Mouse (Mus musculus) macrophage (primary cell): ENCODE measurements around the gene Map2k4. TPM values are rescaled to one million over a fixed set of nuclear protein-coding genes. Genes with fewer than 3 reads are reported as not detected.

Experiments
- H3K27ac ChIP-seq: fragments of 350-480 bp; formaldehyde crosslinking; 2 replicates; pipeline ENCODE4 v1.9.0; 2021
- H3K36me3 ChIP-seq: fragments of 350-480 bp; formaldehyde crosslinking; 2 replicates; pipeline ENCODE4 v1.9.0; 2021; ENCODE audit errors: inconsistent target
- H3K4me3 ChIP-seq: fragments of 350-480 bp; formaldehyde crosslinking; 2 replicates; pipeline ENCODE4 v1.9.0; 2021; ENCODE audit errors: inconsistent target
- H3K79me2 ChIP-seq: fragments of 350-480 bp; formaldehyde crosslinking; 2 replicates; pipeline ENCODE4 v1.9.0; 2021; ENCODE audit errors: inconsistent target
- WGBS: methylation state at CpG from one replicate; pipeline ENCODE4 v1.1.7; 2026; ENCODE audit warnings: inconsistent platforms; ENCODE audit not compliant: missing documents; 5-methylcytosine and 5-hydroxymethylcytosine counted together
- polyA plus RNA-seq: library from polyadenylated mRNA; stranded (reverse); fragments of 250-400 nt; gene quantifications from 3 replicates; pipeline ENCODE4 v1.2.4, GENCODE M21; 2018; ENCODE audit warnings: inconsistent platforms

Map2k4 gene
- polyA plus RNA-seq, 1 experiment from 2014 or later, result 36.5 TPM

DNA sequence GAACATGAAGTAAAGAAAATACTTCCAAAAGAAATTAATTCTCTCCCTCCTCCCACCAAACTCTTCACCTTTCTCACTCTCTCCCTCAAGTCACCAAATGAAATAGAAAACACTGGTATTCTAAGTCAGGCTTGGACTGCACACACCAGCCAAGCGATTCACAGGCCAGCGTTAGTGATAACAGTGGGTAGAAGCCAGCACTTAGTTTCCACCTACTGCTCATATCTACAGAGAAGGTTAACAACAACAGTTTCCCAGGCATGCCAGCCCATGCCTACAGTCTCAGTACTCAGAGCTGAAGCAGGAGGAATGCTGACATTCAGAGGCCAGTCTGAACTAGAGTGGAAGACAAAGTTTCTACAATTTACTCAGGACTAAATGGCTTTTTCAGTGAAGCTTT lies 34.5 kb downstream of the Map2k4 start:
- Histone ChIP-seq H3K27ac (no peak overlapping the region), H3K4me3 (no peak overlapping the region), H3K36me3 (0 out of 2 replicates have a peak, but pooled peaks cover 7% of the 10 kb centered on the region), H3K79me2 (peaks cover 24% of the 10 kb centered on the region; the same call in 1 of the 2 replicates)
- 96% methylated on average over 2 of the region's 2 CpGs for WGBS

DNA sequence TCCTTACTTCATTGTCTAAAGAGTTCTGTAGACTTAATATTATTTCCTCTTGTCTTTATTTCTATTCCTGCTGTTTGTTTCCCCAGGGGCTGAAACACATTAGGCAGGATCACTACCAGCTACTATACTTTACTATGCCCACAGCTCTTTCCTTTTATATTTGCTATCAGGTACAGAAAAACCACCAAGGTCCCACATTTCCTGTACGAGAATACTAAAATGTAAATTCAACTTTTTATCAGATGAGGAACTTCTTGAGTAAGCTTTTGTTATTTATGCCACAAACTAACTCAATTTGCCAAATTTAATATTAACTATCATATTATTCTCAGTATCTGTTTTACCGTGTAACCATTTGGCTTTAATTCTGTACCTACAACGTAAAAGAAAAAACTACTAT lies 37.6 kb downstream of the Map2k4 start:
- Histone ChIP-seq H3K79me2 (no peaks in the 10 kb centered on the region; the same call in 1 of the 2 replicates), H3K36me3 (0 out of 2 replicates have a peak, but pooled peaks cover 7% of the 10 kb centered on the region), H3K27ac (no peak overlapping the region), H3K4me3 (no peak overlapping the region)
- 66% methylated on average over 3 of the region's 3 CpGs for WGBS

DNA sequence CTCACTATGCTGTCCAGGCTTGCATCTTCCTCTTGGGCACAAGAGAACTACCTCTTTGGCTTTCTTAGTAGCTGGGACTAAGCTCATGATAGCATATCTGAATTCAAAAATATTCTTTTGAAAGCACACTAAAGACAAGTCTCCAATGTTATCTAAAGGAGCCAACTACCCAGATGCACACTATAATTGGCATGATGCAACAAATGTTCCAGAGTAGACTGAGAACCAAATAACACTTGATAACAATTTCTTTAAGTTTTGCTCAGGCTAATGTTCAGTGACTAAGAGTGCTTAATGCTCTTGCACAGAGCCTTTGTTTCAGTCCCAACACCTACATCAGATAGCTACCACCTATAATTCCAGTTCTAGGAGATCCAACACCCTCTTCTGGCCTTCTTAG lies 40.7 kb downstream of the Map2k4 start:
- no peak overlapping the region for H3K4me3 ChIP-seq
- no peak overlapping the region for H3K27ac ChIP-seq
- H3K79me2 ChIP-seq, result no peaks in the 10 kb centered on the region; the same call in 1 of the 2 replicates
- no peaks in the 10 kb centered on the region for H3K36me3 ChIP-seq

DNA sequence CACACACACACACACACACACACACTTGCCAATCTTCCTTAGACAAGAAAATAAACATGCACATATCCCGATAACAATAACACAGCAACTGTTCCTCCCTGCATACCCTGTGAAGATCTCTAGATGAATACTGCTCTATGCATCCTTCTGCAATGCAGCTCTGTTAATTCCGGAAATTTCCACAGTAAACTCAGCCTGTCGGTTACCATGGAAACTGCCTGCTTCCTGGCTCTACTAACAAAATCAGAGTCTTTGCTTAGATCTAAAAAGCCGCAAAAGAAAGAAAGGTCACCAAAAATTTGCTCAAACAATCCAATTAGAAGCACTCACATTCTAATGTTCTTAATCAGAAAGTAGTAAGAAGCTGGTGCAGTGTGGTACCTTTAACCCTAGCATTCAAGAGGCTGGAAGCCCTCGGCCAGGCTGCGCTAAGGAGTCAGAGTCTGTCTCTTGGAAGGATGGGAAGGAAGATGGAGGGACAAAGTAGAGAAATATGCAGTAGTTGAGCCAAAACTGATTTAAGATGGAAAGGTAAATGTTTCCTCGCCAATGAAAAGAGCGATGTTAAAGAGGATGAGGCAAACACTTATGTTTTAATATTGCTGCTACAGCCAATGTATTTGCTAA lies 42.3 kb downstream of the Map2k4 start:
- H3K4me3 ChIP-seq, result no peak overlapping the region
- H3K36me3 ChIP-seq, result no peaks in the 10 kb centered on the region
- WGBS, result 97% methylated on average over 8 of the region's 8 CpGs
- no peak overlapping the region for H3K27ac ChIP-seq
- H3K79me2 ChIP-seq, result no peaks in the 10 kb centered on the region; the same call in 1 of the 2 replicates

DNA sequence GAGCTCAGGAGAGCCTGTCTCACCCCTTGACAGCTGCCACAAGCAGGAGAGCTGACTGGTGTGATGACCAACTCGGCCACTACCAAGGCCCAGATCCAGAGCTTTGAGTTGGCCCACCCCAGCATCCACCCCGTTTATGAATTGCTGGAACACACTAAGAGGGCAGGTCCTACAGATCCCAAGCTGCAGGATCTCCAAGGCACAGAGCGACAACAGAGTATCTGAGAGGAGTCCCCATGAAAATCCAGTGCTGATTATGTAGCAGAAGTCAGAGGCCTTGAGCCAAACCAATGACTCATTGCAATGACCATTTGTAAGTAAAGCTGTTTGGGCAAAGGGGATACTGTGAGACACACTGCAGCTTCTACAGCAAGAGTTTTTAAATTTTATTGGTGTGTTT lies 44.2 kb downstream of the Map2k4 start:
- Histone ChIP-seq H3K36me3 (no peaks in the 10 kb centered on the region), H3K79me2 (peaks cover 11% of the 10 kb centered on the region; the same call in 1 of the 2 replicates), H3K4me3 (no peak overlapping the region), H3K27ac (no peak overlapping the region)
- 97% methylated on average over 3 of the region's 3 CpGs for WGBS

DNA sequence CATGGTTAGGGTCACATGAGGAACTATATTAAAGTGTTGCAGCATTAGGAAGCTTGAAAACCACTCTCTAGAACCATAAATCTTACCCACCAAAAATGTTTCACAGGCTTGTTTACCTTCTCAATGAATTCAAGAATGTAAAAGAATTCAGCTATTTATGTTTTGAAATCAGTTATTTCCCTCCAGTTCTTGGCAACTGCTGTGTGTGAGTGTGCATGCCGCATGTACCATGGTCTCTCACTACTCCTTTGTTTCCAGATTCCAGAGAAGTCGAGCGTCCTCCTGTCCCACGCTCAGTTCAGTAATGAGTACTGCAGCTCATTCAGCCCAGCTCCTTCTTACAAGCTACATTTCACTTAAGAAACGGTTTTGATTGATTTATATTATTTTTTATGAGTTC lies 47.3 kb downstream of the Map2k4 start:
- Histone ChIP-seq H3K36me3 (no peaks in the 10 kb centered on the region), H3K79me2 (peaks cover 11% of the 10 kb centered on the region; the same call in 1 of the 2 replicates), H3K4me3 (no peak overlapping the region), H3K27ac (no peak overlapping the region)
- WGBS, result 93% methylated on average over 5 of the region's 5 CpGs

DNA sequence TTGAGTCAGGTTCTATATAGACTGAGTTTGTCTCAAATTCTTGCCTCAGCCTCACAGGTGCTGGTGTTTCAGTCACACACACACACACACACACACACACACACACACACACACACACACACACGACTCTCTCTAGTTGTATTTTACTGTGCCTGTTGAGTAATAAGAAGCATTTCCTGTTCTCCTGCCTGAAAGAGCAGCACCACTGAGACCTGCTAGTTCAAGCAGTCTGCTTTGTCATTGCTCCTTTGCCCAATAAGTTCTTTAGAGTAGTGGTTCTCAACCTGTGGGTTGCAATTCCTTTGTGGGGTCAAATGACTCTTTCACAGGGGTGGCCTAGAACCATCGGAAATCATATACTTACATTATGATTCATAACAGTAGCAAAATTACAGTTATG lies 47.7 kb downstream of the Map2k4 start:
- H3K4me3 ChIP-seq, result no peak overlapping the region
- H3K36me3 ChIP-seq, result no peaks in the 10 kb centered on the region
- no peak overlapping the region for H3K27ac ChIP-seq
- H3K79me2 ChIP-seq, result peaks cover 11% of the 10 kb centered on the region; the same call in 1 of the 2 replicates
- WGBS, result 14% methylated on average over 1 of the region's 2 CpGs

DNA sequence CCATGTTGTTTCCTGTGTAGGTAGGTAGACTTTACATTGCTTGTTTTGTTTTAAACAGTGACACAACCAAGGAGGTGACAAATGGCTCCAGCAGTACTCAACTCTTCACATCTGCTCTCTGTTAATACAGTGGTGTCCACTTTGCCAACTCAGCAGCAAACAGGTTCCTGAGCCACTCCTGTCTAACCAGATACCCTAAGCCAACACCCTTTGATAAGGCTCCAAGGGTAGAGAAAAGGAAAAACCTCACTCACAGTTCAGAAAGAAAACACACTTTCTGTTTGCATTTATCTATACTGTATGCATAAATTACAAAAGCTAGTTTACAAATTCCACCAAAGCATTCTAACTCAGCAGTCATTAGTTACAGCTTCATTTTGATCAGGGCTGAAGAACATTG lies 48.2 kb downstream of the Map2k4 start:
- Histone ChIP-seq H3K27ac (no peak overlapping the region), H3K4me3 (no peak overlapping the region), H3K36me3 (no peaks in the 10 kb centered on the region), H3K79me2 (peaks cover 11% of the 10 kb centered on the region; the same call in 1 of the 2 replicates)

DNA sequence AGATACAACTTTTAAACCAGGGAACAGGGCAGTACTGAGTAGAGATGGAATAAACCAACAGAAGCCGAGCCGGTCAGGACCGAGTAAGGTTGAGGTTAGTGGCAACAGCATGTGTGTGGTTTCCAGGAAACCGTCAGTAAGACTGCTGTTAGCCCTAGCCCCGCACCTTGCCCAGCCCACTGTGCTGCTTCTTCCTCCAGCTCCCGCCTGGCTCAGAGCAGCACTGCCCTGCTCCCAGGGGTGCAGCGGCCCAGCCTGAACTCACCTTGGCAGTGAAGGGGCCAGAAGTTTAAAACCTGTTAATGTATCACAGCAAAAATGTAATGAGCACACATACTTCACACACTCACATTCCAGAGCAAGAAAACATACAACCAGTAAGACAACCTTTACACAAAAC lies 53.4 kb downstream of the Map2k4 start:
- H3K4me3 ChIP-seq, result no peak overlapping the region
- peaks cover 8% of the 10 kb centered on the region; the same call in 1 of the 2 replicates for H3K79me2 ChIP-seq
- 35% methylated on average over 7 of the region's 7 CpGs for WGBS
- H3K36me3 ChIP-seq, result no peaks in the 10 kb centered on the region
- H3K27ac ChIP-seq, result no peak overlapping the region

DNA sequence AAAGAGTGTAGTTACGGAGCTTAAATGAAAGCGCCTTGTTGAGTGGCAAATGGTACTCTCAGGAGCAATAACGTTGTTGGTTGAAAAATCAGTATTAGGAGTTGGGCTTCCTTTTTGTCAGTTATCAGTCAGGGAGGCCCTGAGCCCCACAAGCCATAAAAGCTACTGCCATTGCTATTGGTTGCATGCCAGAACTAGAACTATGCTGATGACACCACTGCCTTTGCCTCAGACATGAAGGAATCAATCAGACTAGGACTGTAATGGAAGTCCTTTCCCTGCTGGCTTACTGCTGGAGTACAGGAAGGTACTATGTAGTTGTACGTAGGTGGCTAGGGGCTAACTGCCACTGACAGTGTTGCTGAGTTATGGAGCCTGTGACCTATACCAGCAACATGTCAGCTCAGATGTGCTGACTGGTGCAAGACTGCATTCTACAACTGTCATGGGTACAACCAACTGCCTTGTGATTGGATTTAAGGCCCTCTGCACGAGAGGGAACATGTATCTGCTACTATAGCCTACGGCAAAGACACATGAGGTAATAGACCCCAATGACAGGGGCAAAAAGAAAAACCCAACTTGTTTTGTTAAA lies 58.4 kb downstream of the Map2k4 start:
- no peaks in the 10 kb centered on the region for H3K36me3 ChIP-seq
- 93% methylated on average over 6 of the region's 6 CpGs for WGBS

DNA sequence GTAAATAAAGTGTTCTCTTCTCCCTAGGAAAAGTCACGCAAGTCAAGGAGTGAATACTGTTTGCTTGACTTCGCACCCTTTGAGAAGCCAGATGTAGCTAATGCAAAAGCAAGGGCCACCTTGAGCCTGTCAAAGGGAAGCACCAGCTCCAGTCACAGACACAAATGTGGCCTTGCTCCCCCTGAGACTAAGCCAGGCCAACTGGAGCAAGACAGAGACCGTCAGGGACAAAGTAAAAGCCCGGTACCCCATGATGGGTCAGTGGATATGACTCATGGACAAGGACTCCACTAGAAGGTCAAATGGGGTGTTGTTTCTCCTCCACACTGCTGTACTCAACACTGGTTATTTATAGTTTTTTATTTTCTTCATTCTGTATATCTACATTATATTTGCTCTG lies 59.2 kb downstream of the Map2k4 start:
- WGBS, result 95% methylated on average over 4 of the region's 4 CpGs
- H3K36me3 ChIP-seq, result no peaks in the 10 kb centered on the region
- no peaks in the 10 kb centered on the region for H3K79me2 ChIP-seq
- no peak overlapping the region for H3K27ac ChIP-seq
- H3K4me3 ChIP-seq, result no peak overlapping the region

More for the DNA sequence above, 58.4 kb downstream of the Map2k4 start:
- Histone ChIP-seq H3K79me2 (no peaks in the 10 kb centered on the region), H3K4me3 (no peak overlapping the region), H3K27ac (no peak overlapping the region)

DNA sequence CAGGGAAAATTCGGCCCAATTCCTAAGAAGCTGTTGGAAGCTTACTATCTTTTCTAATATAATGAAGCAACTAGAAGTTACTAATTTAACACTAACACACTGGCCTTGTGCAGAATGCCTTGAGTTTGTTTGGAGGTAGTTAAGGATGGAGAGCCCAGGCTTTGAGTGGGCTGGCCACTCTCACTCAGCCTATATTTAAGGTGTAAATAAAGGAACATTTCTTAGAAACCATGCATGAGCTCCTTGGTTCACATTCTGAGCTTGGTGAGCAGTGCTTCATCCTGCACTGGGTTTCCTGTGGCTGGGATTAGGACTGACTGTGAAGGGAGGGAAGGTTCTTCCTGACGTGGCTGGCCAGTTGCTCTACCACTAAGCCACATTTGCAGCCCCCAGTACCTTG lies 64.4 kb downstream of the Map2k4 start:
- H3K27ac ChIP-seq, result no peak overlapping the region

DNA sequence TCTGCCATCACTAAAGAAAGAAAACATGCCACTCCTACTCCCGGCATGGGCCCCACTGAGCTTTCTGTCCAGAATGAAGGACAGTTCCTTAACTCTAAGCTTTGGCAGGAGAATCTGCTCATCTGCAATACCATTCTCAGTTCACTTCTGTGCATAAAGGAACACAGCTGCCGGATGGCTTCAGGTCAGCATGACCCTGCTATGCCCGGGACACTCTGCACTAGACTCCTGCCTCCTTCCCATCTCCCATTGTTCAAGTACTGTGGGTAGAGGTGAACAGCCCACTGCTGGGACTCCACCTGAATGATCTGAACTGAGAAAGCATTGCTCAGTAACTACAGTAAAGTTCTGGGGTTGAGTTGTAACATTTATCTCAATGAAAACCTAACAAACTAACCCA lies 66.5 kb downstream of the Map2k4 start:
- Histone ChIP-seq H3K36me3 (no peaks in the 10 kb centered on the region; the same call in 1 of the 2 replicates), H3K27ac (no peak overlapping the region), H3K79me2 (no peaks in the 10 kb centered on the region), H3K4me3 (no peak overlapping the region)
- WGBS, result 60% methylated on average over 3 of the region's 3 CpGs

More for the DNA sequence above, 64.4 kb downstream of the Map2k4 start:
- Histone ChIP-seq H3K4me3 (no peak overlapping the region), H3K79me2 (no peaks in the 10 kb centered on the region), H3K36me3 (no peaks in the 10 kb centered on the region)
- 81% methylated on average over 2 of the region's 2 CpGs for WGBS

DNA sequence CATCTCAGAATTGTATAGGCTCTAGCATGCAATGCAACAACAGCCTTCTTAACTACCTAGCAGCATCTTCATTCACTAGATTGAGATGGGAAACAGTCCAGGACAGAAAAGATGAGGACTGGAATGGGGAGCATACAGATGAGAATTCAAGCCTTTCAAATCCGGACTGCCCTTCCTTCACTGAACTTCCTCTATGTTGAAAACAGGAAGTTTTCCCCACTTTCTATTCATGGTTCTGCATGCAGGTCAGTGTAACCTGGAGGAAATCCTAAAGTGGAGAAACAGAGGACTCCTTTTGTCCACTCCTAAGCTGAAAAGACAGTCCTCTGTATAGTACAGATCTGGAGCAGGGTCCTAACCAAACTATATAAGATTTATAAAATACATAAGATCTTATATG lies 68.1 kb downstream of the Map2k4 start:
- Histone ChIP-seq H3K4me3 (no peak overlapping the region), H3K27ac (no peak overlapping the region), H3K36me3 (no peaks in the 10 kb centered on the region; the same call in 1 of the 2 replicates), H3K79me2 (no peaks in the 10 kb centered on the region)
- WGBS, result 0% methylated on average over 1 of the region's 1 CpGs

DNA sequence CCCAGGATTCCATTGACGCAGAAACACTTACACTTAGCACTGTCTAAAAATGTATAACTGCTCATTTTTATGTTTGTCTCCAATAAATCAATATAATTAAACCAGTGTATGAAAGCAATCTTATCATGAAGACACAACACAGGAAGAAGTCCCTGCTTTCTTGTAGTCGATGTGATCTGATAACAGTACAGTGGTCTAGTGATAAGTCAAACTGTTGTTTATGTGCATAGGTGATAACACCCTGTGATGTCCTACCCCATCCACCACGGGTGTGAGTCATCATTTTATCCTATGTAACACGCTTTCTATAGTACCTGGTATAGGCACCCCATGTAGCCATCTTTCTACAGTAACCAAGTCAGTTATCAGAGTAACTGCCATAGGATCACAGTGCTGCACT lies 74.3 kb downstream of the Map2k4 start:
- Histone ChIP-seq H3K79me2 (no peaks in the 10 kb centered on the region), H3K36me3 (no peaks in the 10 kb centered on the region; the same call in 1 of the 2 replicates), H3K4me3 (no peak overlapping the region), H3K27ac (no peak overlapping the region)
- WGBS, result 95% methylated on average over 4 of the region's 4 CpGs
